Comparison of ENCODE assay signal across 21 mouse cellular contexts in genomic region chr14:47105755-47106154, GRCm38 (mm10).
DNase-seq lines count a peak whose midpoint lies in the region; TF ChIP-seq lines count a peak whose summit lies in the region.
"Had no signal": no experiment of that assay in that cellular context is flagged by ENCODE, and none has a peak within 500 bp of the region (broad histone marks: within the 10 kb centered on the region; RNA-seq: fewer than 3 reads in every experiment).

No protein-coding gene starts in this region.

- TF ChIP-seq CTCF in C2C12 (IDR thresholded peaks at IDR 0.05; ENCODE audit: control insufficient read depth, insufficient read depth, insufficient read length), result no peak

- no peaks in the 10 kb centered on the region for H3K79me3 ChIP-seq in C2C12 (ENCODE audit: low read depth)

- peaks cover 8% of the 10 kb centered on the region for H3K36me3 ChIP-seq in C2C12 (ENCODE audit: control insufficient read depth, insufficient read depth)
- H3K36me3 ChIP-seq: hindbrain, embryonic 12.5 days had no signal

- peak; percentile 13 for DNase-seq in T-cell, adult 2 months (ENCODE audit: low spot score)
- peak; percentile 5 to 14 for DNase-seq in natural killer cell, adult 2 months (ENCODE audit: low spot score in 2 of 2)
- no peak for DNase-seq in thymus, postnatal 14 days
- DNase-seq in adrenal gland, adult 18-20 months (ENCODE audit: low spot score in 2 of 2), result no peak
- DNase-seq in adrenal gland, postnatal 36 days, result no peak
- DNase-seq: adrenal gland, adult 8-10 months; cerebellum, adult 11 months; cerebellum, adult 8-10 months; cerebellum, postnatal 25 days; forebrain, postnatal 0 days; gastrocnemius, postnatal 36 days; heart, adult 11 months; heart, postnatal 10 days; heart, postnatal 4 days; kidney, adult 18-20 months had no signal

- no peaks in the 10 kb centered on the region for H3K27me3 ChIP-seq in C2C12 (ENCODE audit: control insufficient read depth, insufficient read depth, insufficient read length)
- H3K27me3 ChIP-seq: embryonic facial prominence, embryonic 13.5 days; forebrain, embryonic 13.5 days; hindbrain, embryonic 12.5 days; Patski had no signal

- H3ac ChIP-seq in C2C12 (ENCODE audit: control insufficient read depth, insufficient read length, low read depth), result no peak overlapping the region

- H3K79me2 ChIP-seq in C2C12 (ENCODE audit: control insufficient read depth, insufficient read depth), result no peaks in the 10 kb centered on the region

- no peak overlapping the region for H3K4me3 ChIP-seq in C2C12 (ENCODE audit: insufficient read depth, poor library complexity, severe bottlenecking)
- H3K4me3 ChIP-seq: embryonic facial prominence, embryonic 13.5 days; forebrain, embryonic 13.5 days; heart, embryonic 10.5 days; hindbrain, embryonic 12.5 days had no signal

TF ChIP-seq in C2C12, 6 proteins besides CTCF, POLR2A, EP300 and RAD21:
- TF ChIP-seq USF1 (IDR thresholded peaks at IDR 0.05; ENCODE audit: low read depth) (peak; percentile 26), MYOD1 (IDR thresholded peaks at IDR 0.05; ENCODE audit: control insufficient read depth, insufficient read length, low read depth) (no peak)

Comparison
In these comparisons a context has a peak if more than half of its experiments do, and no peak if none do; other contexts are left out.
1. DNase-seq: peak in T-cell, adult 2 months (single experiment) and natural killer cell, adult 2 months (2 of 2); none in thymus, postnatal 14 days (single experiment), adrenal gland, adult 18-20 months (0 of 2) and adrenal gland, postnatal 36 days (0 of 2).